Mouse (Mus musculus): Measurements from ENCODE around the gene Cntln. TPM values are rescaled to one million over a fixed set of nuclear protein-coding genes. Genes with fewer than 3 reads are reported as not detected.

Cntln gene
- polyA plus RNA-seq, 1 experiment, result 9.4 TPM

- no peak overlapping the region for H3K27ac ChIP-seq (ENCODE audit: control insufficient read depth, insufficient read depth, low read depth, low read length, poor library complexity)
- H3K4me3 ChIP-seq (replicated peaks; ENCODE audit: control insufficient read depth, low read depth, low read length), result no peak overlapping the region
- H3K4me1 ChIP-seq (ENCODE audit: control insufficient read depth, insufficient read depth, low read length), result no peaks in the 10 kb centered on the region
- TF ChIP-seq POLR2A (IDR thresholded peaks at IDR 0.05; ENCODE audit: borderline replicate concordance, control insufficient read depth, low read depth, low read length) (no peak), CTCF (IDR thresholded peaks at IDR 0.05; ENCODE audit: control insufficient read depth, insufficient read depth, low read length) (no peak)
- whole genome bisulfite sequencing, result 58% methylated on average over 2 of the region's 2 CpGs
These were observed 177.6 kb downstream of the Cntln start for GRCm38 (mm10) chr4:85061676-85062075.

DNA sequence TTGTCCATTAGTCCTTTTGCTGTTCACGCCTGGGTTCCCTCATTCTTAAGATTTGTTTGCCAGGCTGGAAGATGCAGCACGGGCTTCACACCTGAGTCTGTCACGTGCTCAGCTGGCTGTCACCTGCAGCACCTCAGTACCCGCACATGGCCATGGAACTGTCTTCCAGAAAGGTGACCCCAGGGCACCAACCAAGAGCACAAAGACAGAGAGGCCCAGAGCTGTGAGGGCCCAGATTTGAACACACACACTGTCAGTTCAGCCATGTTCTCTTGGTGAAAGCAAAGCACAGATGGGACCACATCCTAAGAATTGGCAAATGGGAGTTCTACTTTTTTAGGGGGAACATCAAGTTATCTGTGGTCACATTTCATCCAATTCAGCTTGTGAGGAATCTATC is 211.9 kb downstream of the Cntln start:
- TF ChIP-seq POLR2A (IDR thresholded peaks at IDR 0.05; ENCODE audit: borderline replicate concordance, control insufficient read depth, low read depth, low read length), result no peak
- no peak for TF ChIP-seq CTCF (IDR thresholded peaks at IDR 0.05; ENCODE audit: control insufficient read depth, insufficient read depth, low read length)
- Histone ChIP-seq H3K27ac (ENCODE audit: control insufficient read depth, insufficient read depth, low read depth, low read length, poor library complexity) (no peak overlapping the region), H3K4me1 (ENCODE audit: control insufficient read depth, insufficient read depth, low read length) (no peaks in the 10 kb centered on the region), H3K4me3 (replicated peaks; ENCODE audit: control insufficient read depth, low read depth, low read length) (no peak overlapping the region)
- 91% methylated on average over 4 of the region's 4 CpGs for WGBS

DNA sequence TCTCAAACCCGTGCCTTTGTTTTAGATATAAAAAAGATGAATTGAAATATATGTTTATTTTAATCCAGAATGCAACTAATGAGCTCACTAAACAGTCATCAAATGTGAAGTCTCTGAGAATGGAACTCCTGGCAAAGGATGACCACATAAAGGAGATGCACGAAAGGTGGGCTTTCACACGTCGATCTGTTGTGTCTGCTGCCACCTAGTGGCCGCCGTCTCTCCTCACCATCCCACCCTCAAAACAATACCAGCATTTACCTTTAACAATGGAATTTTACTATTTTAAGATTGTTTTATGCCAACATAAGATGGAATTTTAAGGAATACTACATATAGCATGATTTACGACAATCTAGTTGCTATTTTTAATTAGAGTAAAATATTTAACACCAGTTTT is 212.6 kb downstream of the Cntln start:
- 22% methylated on average over 7 of the region's 7 CpGs for WGBS
- no peaks in the 10 kb centered on the region for H3K4me1 ChIP-seq (ENCODE audit: control insufficient read depth, insufficient read depth, low read length)

DNA sequence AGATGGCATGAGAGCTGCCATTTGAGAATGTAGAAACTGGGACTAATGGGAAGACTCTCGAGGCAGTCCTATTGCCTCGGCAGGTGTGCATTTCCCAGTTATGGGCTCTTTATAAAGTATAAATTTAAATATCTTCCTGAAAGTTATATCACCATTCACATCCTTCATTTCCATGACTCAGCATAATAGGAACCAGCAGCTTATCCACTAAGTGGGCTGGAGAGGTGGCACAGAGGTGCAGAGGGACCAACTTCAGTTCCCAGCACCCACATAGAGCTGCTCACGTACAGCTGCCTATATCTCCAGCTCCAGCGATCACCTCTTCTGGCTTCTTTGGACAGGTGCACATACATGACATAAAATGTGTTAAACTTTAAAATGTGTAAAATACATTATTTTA is 218.1 kb downstream of the Cntln start:
- TF ChIP-seq CTCF (IDR thresholded peaks at IDR 0.05; ENCODE audit: control insufficient read depth, insufficient read depth, low read length), result no peak
- 88% methylated on average over 4 of the region's 4 CpGs for WGBS
- Histone ChIP-seq H3K4me3 (replicated peaks; ENCODE audit: control insufficient read depth, low read depth, low read length) (no peak overlapping the region), H3K4me1 (ENCODE audit: control insufficient read depth, insufficient read depth, low read length) (no peaks in the 10 kb centered on the region), H3K27ac (ENCODE audit: control insufficient read depth, insufficient read depth, low read depth, low read length, poor library complexity) (no peak overlapping the region)

More for the DNA sequence above, 212.6 kb downstream of the Cntln start:
- H3K4me3 ChIP-seq (replicated peaks; ENCODE audit: control insufficient read depth, low read depth, low read length), result no peak overlapping the region
- H3K27ac ChIP-seq (ENCODE audit: control insufficient read depth, insufficient read depth, low read depth, low read length, poor library complexity), result no peak overlapping the region
- TF ChIP-seq CTCF (IDR thresholded peaks at IDR 0.05; ENCODE audit: control insufficient read depth, insufficient read depth, low read length) (peak; percentile 93), POLR2A (IDR thresholded peaks at IDR 0.05; ENCODE audit: borderline replicate concordance, control insufficient read depth, low read depth, low read length) (no peak)

- WGBS, result 28% methylated on average over 1 of the region's 1 CpGs
These were observed 222.3 kb downstream of the Cntln start for GRCm38 (mm10) chr4:85106416-85106815.

DNA sequence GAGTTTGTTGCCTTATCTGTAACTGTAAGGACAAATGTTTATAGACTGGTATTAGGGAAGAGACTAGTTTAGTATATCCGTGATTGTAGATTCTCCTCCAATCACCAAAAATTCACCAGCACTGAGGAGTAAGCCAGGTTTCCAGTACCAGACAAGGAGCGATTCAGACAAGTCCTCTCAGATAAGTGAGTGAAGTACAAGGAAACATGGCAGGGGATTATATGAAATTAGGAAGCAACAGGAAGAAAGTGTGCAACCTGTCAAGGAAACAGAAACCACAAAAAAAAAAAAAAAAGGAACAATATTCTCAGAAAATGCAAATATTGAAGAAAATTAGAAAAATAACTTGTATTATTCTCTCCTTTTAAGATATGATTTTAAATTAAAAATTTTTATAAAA is 222.9 kb downstream of the Cntln start:
- TF ChIP-seq CTCF (IDR thresholded peaks at IDR 0.05; ENCODE audit: control insufficient read depth, insufficient read depth, low read length) (no peak), POLR2A (IDR thresholded peaks at IDR 0.05; ENCODE audit: borderline replicate concordance, control insufficient read depth, low read depth, low read length) (no peak)
- Histone ChIP-seq H3K4me1 (ENCODE audit: control insufficient read depth, insufficient read depth, low read length) (peaks cover 2% of the 10 kb centered on the region; the same call in 1 of the 2 replicates), H3K27ac (ENCODE audit: control insufficient read depth, insufficient read depth, low read depth, low read length, poor library complexity) (no peak overlapping the region), H3K4me3 (replicated peaks; ENCODE audit: control insufficient read depth, low read depth, low read length) (no peak overlapping the region)
- WGBS, result 30% methylated on average over 2 of the region's 2 CpGs

More at GRCm38 (mm10) chr4:85106416-85106815, 222.3 kb downstream of the Cntln start:
- H3K4me1 ChIP-seq (ENCODE audit: control insufficient read depth, insufficient read depth, low read length), result peaks cover 2% of the 10 kb centered on the region; the same call in 1 of the 2 replicates
- H3K4me3 ChIP-seq (replicated peaks; ENCODE audit: control insufficient read depth, low read depth, low read length), result no peak overlapping the region
- H3K27ac ChIP-seq (ENCODE audit: control insufficient read depth, insufficient read depth, low read depth, low read length, poor library complexity), result no peak overlapping the region
- TF ChIP-seq CTCF (IDR thresholded peaks at IDR 0.05; ENCODE audit: control insufficient read depth, insufficient read depth, low read length), result no peak
- no peak for TF ChIP-seq POLR2A (IDR thresholded peaks at IDR 0.05; ENCODE audit: borderline replicate concordance, control insufficient read depth, low read depth, low read length)

- TF ChIP-seq POLR2A (IDR thresholded peaks at IDR 0.05; ENCODE audit: borderline replicate concordance, control insufficient read depth, low read depth, low read length), result no peak
- TF ChIP-seq CTCF (IDR thresholded peaks at IDR 0.05; ENCODE audit: control insufficient read depth, insufficient read depth, low read length), result no peak
- H3K4me1 ChIP-seq (ENCODE audit: control insufficient read depth, insufficient read depth, low read length), result no peaks in the 10 kb centered on the region
- no peak overlapping the region for H3K27ac ChIP-seq (ENCODE audit: control insufficient read depth, insufficient read depth, low read depth, low read length, poor library complexity)
- no peak overlapping the region for H3K4me3 ChIP-seq (replicated peaks; ENCODE audit: control insufficient read depth, low read depth, low read length)
- WGBS, result 89% methylated on average over 3 of the region's 3 CpGs
These were observed 236.2 kb downstream of the Cntln start for GRCm38 (mm10) chr4:85120271-85120670.

DNA sequence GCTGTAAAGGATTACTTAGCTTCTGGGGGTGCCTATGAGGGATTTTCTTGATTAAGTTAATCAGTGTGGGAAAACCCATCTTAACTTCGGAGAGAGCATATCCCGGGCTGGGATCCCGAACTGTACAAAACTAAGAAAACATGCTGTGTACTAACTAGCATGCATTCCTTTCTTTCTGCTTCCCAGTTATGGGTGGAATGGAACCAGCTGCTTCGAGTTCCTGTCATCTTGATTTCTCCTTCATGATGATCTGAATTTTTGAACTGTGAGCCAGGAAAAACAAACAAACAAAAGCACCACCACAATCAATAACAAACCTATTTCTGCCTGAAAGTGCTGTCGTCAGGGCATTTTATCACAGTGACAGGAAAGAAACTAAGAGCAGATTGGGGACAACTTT is 265.6 kb downstream of the Cntln start:
- 75% methylated on average over 5 of the region's 5 CpGs for WGBS
- no peak overlapping the region for H3K27ac ChIP-seq (ENCODE audit: control insufficient read depth, insufficient read depth, low read depth, low read length, poor library complexity)
- no peak for TF ChIP-seq CTCF (IDR thresholded peaks at IDR 0.05; ENCODE audit: control insufficient read depth, insufficient read depth, low read length)
- TF ChIP-seq POLR2A (IDR thresholded peaks at IDR 0.05; ENCODE audit: borderline replicate concordance, control insufficient read depth, low read depth, low read length), result no peak
- no peaks in the 10 kb centered on the region for H3K4me1 ChIP-seq (ENCODE audit: control insufficient read depth, insufficient read depth, low read length)
- no peak overlapping the region for H3K4me3 ChIP-seq (replicated peaks; ENCODE audit: control insufficient read depth, low read depth, low read length)

- no peak for TF ChIP-seq POLR2A (IDR thresholded peaks at IDR 0.05; ENCODE audit: borderline replicate concordance, control insufficient read depth, low read depth, low read length)
- no peak for TF ChIP-seq CTCF (IDR thresholded peaks at IDR 0.05; ENCODE audit: control insufficient read depth, insufficient read depth, low read length)
- Histone ChIP-seq H3K4me1 (ENCODE audit: control insufficient read depth, insufficient read depth, low read length) (no peaks in the 10 kb centered on the region), H3K4me3 (replicated peaks; ENCODE audit: control insufficient read depth, low read depth, low read length) (no peak overlapping the region), H3K27ac (ENCODE audit: control insufficient read depth, insufficient read depth, low read depth, low read length, poor library complexity) (no peak overlapping the region)
- 88% methylated on average over 7 of the region's 7 CpGs for WGBS
These were observed 267.8 kb downstream of the Cntln start for GRCm38 (mm10) chr4:85151881-85152280.

Data from bone marrow, adult 2 months (tissue).